Mouse (Mus musculus) embryonic facial prominence, embryonic 10.5 days (tissue): ENCODE data around the gene Kdsr. TPM values are rescaled to one million over a fixed set of nuclear protein-coding genes. Genes with fewer than 3 reads are reported as not detected.

ENCODE experiments used
- DNase-seq: peaks from one replicate; pipeline ENCODE4 v3.0.0-alpha.2; 2017; ENCODE audit warnings: low spot score
- H3K27ac ChIP-seq: fragments of 300-500 bp; sonication (generic); replicated peaks from 2 replicates; pipeline ENCODE4 v1.5.1; 2016; ENCODE audit warnings: mild to moderate bottlenecking
- H3K27me3 ChIP-seq: fragments of 300-500 bp; sonication (generic); replicated peaks from 2 replicates; pipeline ENCODE4 v1.6.1; 2016; ENCODE audit warnings: low read depth, mild to moderate bottlenecking; ENCODE audit not compliant: poor library complexity, severe bottlenecking
- H3K36me3 ChIP-seq: fragments of 300-500 bp; sonication (generic); replicated peaks from 2 replicates; pipeline ENCODE4 v1.6.1; 2016; ENCODE audit warnings: mild to moderate bottlenecking, moderate library complexity
- H3K4me1 ChIP-seq: fragments of 300-500 bp; sonication (generic); 2 replicates; pipeline ENCODE4 v1.6.1; 2016
- H3K4me3 ChIP-seq: fragments of 300-500 bp; sonication (generic); 2 replicates; pipeline ENCODE4 v1.5.1; 2016; ENCODE audit warnings: mild to moderate bottlenecking, moderate library complexity
- H3K9me3 ChIP-seq: fragments of 300-500 bp; sonication (generic); 2 replicates; pipeline ENCODE4 v1.6.1; 2016; ENCODE audit warnings: mild to moderate bottlenecking
- WGBS: fragments of 180-500 bp; shearing (Covaris S2); methylation state at CpG from one replicate; pipeline ENCODE4 v1.1.7; 2016; 5-methylcytosine and 5-hydroxymethylcytosine counted together
- polyA plus RNA-seq: library from polyadenylated mRNA; unstranded; fragments of >200 nt; fragmentation: Nextera tagmentation; extraction: Ambion mirVana; gene quantifications from 2 replicates; pipeline ENCODE4 v1.2.1, GENCODE M21; 2016

Kdsr gene
- polyA plus RNA-seq, 1 experiment from 2014 or later, result 10.1 TPM

GRCm38 (mm10) chr1:106679800-106680515 is 79.6 kb downstream of the Kdsr start:
- DNase-seq, result no peak
- no peaks in the 10 kb centered on the region for H3K9me3 ChIP-seq
- H3K27me3 ChIP-seq, result no peaks in the 10 kb centered on the region
- 75% methylated on average over 6 of the region's 6 CpGs for WGBS
- H3K27ac ChIP-seq, result no peak overlapping the region
- no peak overlapping the region for H3K4me3 ChIP-seq
- no peaks in the 10 kb centered on the region for H3K4me1 ChIP-seq
- H3K36me3 ChIP-seq, result no peaks in the 10 kb centered on the region

GRCm38 (mm10) chr1:106678060-106678478 is 81.5 kb downstream of the Kdsr start:
- H3K36me3 ChIP-seq, result no peaks in the 10 kb centered on the region
- no peaks in the 10 kb centered on the region for H3K4me1 ChIP-seq
- DNase-seq, result no peak
- no peak overlapping the region for H3K4me3 ChIP-seq
- 80% methylated on average over 5 of the region's 5 CpGs for WGBS
- no peaks in the 10 kb centered on the region for H3K9me3 ChIP-seq
- H3K27ac ChIP-seq, result no peak overlapping the region
- H3K27me3 ChIP-seq, result no peaks in the 10 kb centered on the region

Other genes with a start within 250 kb of the Kdsr start
- gene Bcl2, start 45.5 kb downstream of the Kdsr start, polyA plus RNA-seq, result 9.4 and 10.8 TPM in 2 replicates
- gene Vps4b, start 37.0 kb upstream of the Kdsr start, polyA plus RNA-seq, result 67.5 and 67.8 TPM in 2 replicates
- not detected in 2 replicates for gene Serpinb5, start 101.4 kb upstream of the Kdsr start, polyA plus RNA-seq
- not detected in 2 replicates for gene Serpinb12, start 174.7 kb upstream of the Kdsr start, polyA plus RNA-seq
- not detected in 2 replicates for gene Serpinb13, start 221.3 kb upstream of the Kdsr start, polyA plus RNA-seq